Mouse (Mus musculus) cerebellum, adult 2 months (tissue): ENCODE data around the gene Cep57l1. TPM values are rescaled to one million over a fixed set of nuclear protein-coding genes. Genes with fewer than 3 reads are reported as not detected.
"Not testable (repeated sequence)": the region's sequence is repeated elsewhere in the genome, so short reads cannot be mapped to it uniquely, and the experiment has no call there.

Source experiments
- DNase-seq, 2 experiments: peaks; one replicate each; pipeline ENCODE4 v3.0.0; 2021
- H3K27ac ChIP-seq: fragments of 200-500 bp; 2 replicates; pipeline ENCODE4 v1.5.1; 2012; ENCODE audit warnings: low read length, control low read depth, inconsistent platforms; ENCODE audit not compliant: insufficient read depth
- H3K27me3 ChIP-seq: fragments of 200-500 bp; 2 replicates; pipeline ENCODE4 v1.6.1; 2012; ENCODE audit warnings: inconsistent platforms, mild to moderate bottlenecking, low read length, moderate library complexity; ENCODE audit not compliant: control insufficient read depth, insufficient read depth
- H3K4me1 ChIP-seq: fragments of 200-500 bp; 2 replicates; pipeline ENCODE4 v1.6.1; 2011; ENCODE audit warnings: low read length; ENCODE audit not compliant: control insufficient read depth, insufficient read depth
- H3K4me3 ChIP-seq: fragments of 200-500 bp; replicated peaks from 2 replicates; pipeline ENCODE3; 2011; ENCODE audit warnings: mild to moderate bottlenecking, low read depth, low read length, control low read depth; ENCODE audit not compliant: insufficient read depth
- CTCF ChIP-seq: fragments of 200-500 bp; IDR thresholded peaks from 2 replicates; pipeline ENCODE4 v1.5.1; 2011; ENCODE audit warnings: low read depth, mild to moderate bottlenecking, control low read depth, low read length, moderate library complexity, borderline replicate concordance; ENCODE audit not compliant: insufficient read depth
- POLR2A ChIP-seq: fragments of 200-500 bp; IDR thresholded peaks from 2 replicates; pipeline ENCODE4 v1.6.1; 2011; ENCODE audit warnings: low read length, control low read depth, borderline replicate concordance; ENCODE audit not compliant: insufficient read depth
- WGBS: fragments of 180-500 bp; shearing (Covaris S2); methylation state at CpG from one replicate; pipeline ENCODE4 v1.1.7; 2018; 5-methylcytosine and 5-hydroxymethylcytosine counted together
- polyA plus RNA-seq: library from polyadenylated mRNA; depleted of rRNA; stranded (reverse); fragments of >200 nt; gene quantifications from 2 replicates; pipeline ENCODE4 v1.2.3, GENCODE M21; 2012

Gene Cep57l1
- polyA plus RNA-seq, 1 experiment, result 5.3 TPM

DNA sequence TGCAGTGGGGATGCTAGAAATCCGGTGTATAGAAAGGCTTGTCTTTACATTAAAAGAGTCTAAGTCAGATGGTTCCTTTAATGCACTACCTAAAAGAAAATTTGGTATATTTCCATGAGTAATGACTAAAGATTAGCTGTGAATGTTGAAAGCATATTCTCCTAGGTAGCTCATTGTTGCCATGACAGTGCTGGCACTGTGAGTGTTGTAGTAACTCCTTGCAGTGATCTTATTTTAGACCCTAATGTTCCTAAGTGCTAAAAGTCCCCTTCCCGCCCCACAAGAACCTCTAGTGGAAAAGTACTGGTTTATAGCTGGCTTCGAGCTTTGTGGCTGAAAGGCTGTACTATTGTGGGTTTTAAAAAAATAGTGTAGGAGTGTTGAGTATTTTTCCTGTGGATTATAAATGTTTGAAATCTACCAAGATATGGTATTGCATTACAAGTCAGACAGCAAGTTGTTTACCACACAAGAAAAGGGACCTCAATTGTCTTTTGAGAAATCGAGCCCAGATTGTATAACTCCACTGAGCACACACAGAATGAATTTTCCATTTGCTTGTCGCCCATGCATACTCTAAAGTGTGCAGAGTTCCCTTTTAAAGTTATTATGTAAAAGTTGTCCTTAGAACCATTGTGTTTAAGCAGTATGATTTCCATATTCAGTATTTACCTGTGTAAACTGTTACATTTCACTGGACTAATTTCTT is 13.1 kb upstream of the Cep57l1 start:
- peaks cover 22% of the 10 kb centered on the region for H3K4me1 ChIP-seq
- TF ChIP-seq POLR2A (no peak), CTCF (no peak)
- no peak overlapping the region for H3K4me3 ChIP-seq
- H3K27me3 ChIP-seq, result no peaks in the 10 kb centered on the region
- no peak overlapping the region for H3K27ac ChIP-seq
- DNase-seq, result no peak
- 66% methylated on average over 5 of the region's 5 CpGs for WGBS

DNA sequence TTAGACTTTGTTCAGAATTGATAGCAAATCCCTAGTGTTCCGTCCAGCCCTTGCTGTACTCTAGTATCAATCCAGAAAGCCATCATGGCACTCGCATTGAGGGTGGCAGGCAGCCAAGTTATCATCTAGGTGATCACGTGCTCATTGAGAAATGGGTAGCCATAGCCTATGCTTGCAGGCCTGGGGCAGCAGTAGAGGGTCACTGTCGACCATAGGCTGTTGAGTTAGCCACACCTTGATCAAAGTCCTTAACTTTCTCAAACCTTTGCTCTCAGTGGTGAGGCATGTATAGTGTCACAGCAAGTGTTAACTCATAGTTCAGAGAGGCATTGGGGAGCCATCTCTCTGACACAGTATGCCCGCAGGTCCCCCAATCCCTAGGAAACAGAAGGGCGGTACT is 11.5 kb upstream of the Cep57l1 start:
- WGBS, result 76% methylated on average over 6 of the region's 6 CpGs
- no peak for DNase-seq
- Histone ChIP-seq H3K4me3 (no peak overlapping the region), H3K27ac (no peak overlapping the region), H3K4me1 (peaks cover 25% of the 10 kb centered on the region), H3K27me3 (no peaks in the 10 kb centered on the region)
- TF ChIP-seq POLR2A (no peak), CTCF (no peak)

DNA sequence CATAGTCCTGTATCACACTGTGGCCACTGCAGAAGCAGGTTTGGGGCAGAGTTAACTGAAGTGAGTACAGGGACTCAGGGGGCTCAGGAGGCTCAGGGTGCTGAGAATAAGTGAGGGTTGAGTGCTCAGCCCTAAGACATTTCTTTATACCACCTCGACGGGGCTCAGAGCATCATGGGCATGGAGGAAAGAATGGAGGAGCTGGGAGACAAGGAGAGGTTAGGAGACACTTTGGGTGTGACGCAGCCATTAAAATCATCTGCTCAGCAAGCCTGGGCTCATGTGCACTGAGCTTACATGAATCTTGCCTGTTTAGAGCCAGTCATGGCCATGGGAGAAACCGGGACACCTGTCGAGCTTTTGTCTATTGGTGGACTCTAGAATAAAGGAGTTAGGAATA is 10.7 kb upstream of the Cep57l1 start:
- Histone ChIP-seq H3K4me1 (peaks cover 25% of the 10 kb centered on the region), H3K27me3 (no peaks in the 10 kb centered on the region), H3K4me3 (no peak overlapping the region), H3K27ac (no peak overlapping the region)
- WGBS, result 97% methylated on average over 5 of the region's 5 CpGs
- no peak for DNase-seq
- TF ChIP-seq POLR2A (no peak), CTCF (no peak)

GRCm38 (mm10) chr10:41819307-41819706 is 9.6 kb upstream of the Cep57l1 start:
- Histone ChIP-seq H3K27ac (no peak overlapping the region), H3K4me1 (peaks cover 27% of the 10 kb centered on the region), H3K27me3 (no peaks in the 10 kb centered on the region), H3K4me3 (no peak overlapping the region)
- TF ChIP-seq POLR2A (no peak), CTCF (no peak)
- WGBS, result 14% methylated on average over 3 of the region's 3 CpGs
- peak in 1 of 2 experiments; percentile 73 for DNase-seq

DNA sequence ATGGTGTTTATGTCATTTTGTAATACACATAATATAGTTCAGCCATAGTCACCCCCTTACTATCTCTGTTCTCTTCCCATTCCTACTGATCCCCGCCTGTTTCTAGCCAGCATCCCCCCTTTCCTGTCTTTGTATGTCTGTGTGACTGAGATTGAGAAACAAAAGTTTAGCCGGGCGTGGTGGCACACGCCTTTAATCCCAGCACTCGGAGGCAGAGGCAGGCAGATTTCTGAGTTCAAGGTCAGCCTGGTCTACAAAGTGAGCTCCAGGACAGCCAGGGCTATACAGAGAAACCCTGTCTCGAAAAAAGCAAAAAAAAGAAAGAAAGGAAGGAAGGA is 9.0 kb upstream of the Cep57l1 start:
- WGBS, result 92% methylated on average over 6 of the region's 6 CpGs
- not testable (repeated sequence) for H3K4me3 ChIP-seq, DNase-seq, H3K27me3 ChIP-seq, H3K27ac ChIP-seq
- peaks cover 28% of the 10 kb centered on the region for H3K4me1 ChIP-seq

- DNase-seq, result peak; percentile 31 to 51
Measured at GRCm38 (mm10) chr10:41818036-41818732, 8.5 kb upstream of the Cep57l1 start.

DNA sequence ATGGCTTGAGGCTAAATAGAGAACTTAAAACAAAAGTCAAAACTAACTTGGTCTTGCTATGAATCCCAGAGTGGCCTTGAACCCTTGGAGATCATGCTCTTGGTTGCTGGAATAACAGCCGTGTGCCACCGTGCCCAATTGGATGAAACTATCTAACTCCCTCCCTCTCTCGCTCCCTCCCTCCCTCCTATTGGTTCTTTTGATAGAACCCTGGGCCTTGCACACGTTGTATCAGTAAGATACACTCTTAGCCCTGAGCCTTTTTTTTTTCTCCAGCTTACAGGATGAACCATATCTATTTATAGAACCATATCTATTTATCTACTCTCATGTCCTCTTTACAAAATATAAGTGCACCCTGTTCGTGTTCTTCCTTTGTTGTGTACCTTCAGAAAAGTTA is 6.8 kb upstream of the Cep57l1 start:
- Histone ChIP-seq H3K27ac (no peak overlapping the region), H3K4me1 (peaks cover 26% of the 10 kb centered on the region), H3K27me3 (no peaks in the 10 kb centered on the region), H3K4me3 (no peak overlapping the region)
- 78% methylated on average over 5 of the region's 5 CpGs for WGBS
- no peak for TF ChIP-seq POLR2A
- TF ChIP-seq CTCF, result no peak
- DNase-seq, result no peak

More at GRCm38 (mm10) chr10:41818036-41818732, 8.5 kb upstream of the Cep57l1 start:
- Histone ChIP-seq H3K27ac (no peak overlapping the region), H3K27me3 (no peaks in the 10 kb centered on the region), H3K4me1 (peaks cover 29% of the 10 kb centered on the region), H3K4me3 (no peak overlapping the region)
- WGBS, result 66% methylated on average over 8 of the region's 8 CpGs
- TF ChIP-seq CTCF (no peak), POLR2A (no peak)

GRCm38 (mm10) chr10:41814305-41814853 is 4.7 kb upstream of the Cep57l1 start:
- H3K4me3 ChIP-seq, result no peak overlapping the region
- peaks cover 15% of the 10 kb centered on the region for H3K4me1 ChIP-seq
- no peaks in the 10 kb centered on the region for H3K27me3 ChIP-seq
- no peak overlapping the region for H3K27ac ChIP-seq
- DNase-seq, result no peak
- TF ChIP-seq POLR2A (no peak), CTCF (no peak)
- 84% methylated on average over 6 of the region's 6 CpGs for WGBS
